Mouse (Mus musculus) kidney, embryonic 14.5 days (tissue): Measurements from ENCODE around the gene Dnah3. TPM values are rescaled to one million over a fixed set of nuclear protein-coding genes. Genes with fewer than 3 reads are reported as not detected.

Source experiments
- ATAC-seq: fragments of 200-750 bp; cut with Nextera tagmentation; 2 replicates; pipeline ENCODE4 v1.8.0; 2017; ENCODE audit warnings: moderate number of reproducible peaks, mild to moderate bottlenecking, moderate TSS enrichment, moderate library complexity; ENCODE audit not compliant: low FRiP score, low TSS enrichment
- H3K27ac ChIP-seq: fragments of 300-500 bp; sonication (generic); 2 replicates; pipeline ENCODE4 v1.5.1; 2014; ENCODE audit warnings: low read depth, mild to moderate bottlenecking, low read length, moderate library complexity, mixed read lengths
- H3K27me3 ChIP-seq: fragments of 300-500 bp; sonication (generic); 2 replicates; pipeline ENCODE4 v1.6.1; 2014; ENCODE audit warnings: mild to moderate bottlenecking, low read length; ENCODE audit not compliant: control insufficient read depth, insufficient read depth
- H3K36me3 ChIP-seq: fragments of 300-500 bp; sonication (generic); 2 replicates; pipeline ENCODE4 v1.6.1; 2014; ENCODE audit warnings: low read length, mixed read lengths; ENCODE audit not compliant: control insufficient read depth, insufficient read depth
- H3K4me1 ChIP-seq: fragments of 300-500 bp; sonication (generic); 2 replicates; pipeline ENCODE4 v1.6.1; 2014; ENCODE audit warnings: low read length, mixed read lengths; ENCODE audit not compliant: control insufficient read depth, insufficient read depth
- H3K4me2 ChIP-seq: fragments of 300-500 bp; sonication (generic); replicated peaks from 2 replicates; pipeline ENCODE4 v1.6.1; 2014; ENCODE audit warnings: low read depth, mild to moderate bottlenecking, low read length
- H3K4me3 ChIP-seq: fragments of 300-500 bp; sonication (generic); 2 replicates; pipeline ENCODE4 v1.5.1; 2014; ENCODE audit warnings: mild to moderate bottlenecking, low read length
- H3K9ac ChIP-seq: fragments of 300-500 bp; sonication (generic); 2 replicates; pipeline ENCODE4 v1.6.1; 2014; ENCODE audit warnings: low read depth, mild to moderate bottlenecking, low read length, moderate library complexity
- H3K9me3 ChIP-seq: fragments of 300-500 bp; sonication (generic); 2 replicates; pipeline ENCODE4 v1.6.1; 2016; ENCODE audit warnings: low read length; ENCODE audit not compliant: control insufficient read depth
- WGBS: fragments of 180-500 bp; shearing (Covaris S2); extraction: QIAGEN DNeasy Blood & Tissue Kit; methylation state at CpG from one replicate; pipeline ENCODE4 v1.1.7; 2014; 5-methylcytosine and 5-hydroxymethylcytosine counted together
- polyA plus RNA-seq: library from polyadenylated mRNA; unstranded; fragments of >200 nt; fragmentation: Nextera tagmentation; extraction: Ambion mirVana; gene quantifications from 2 replicates; pipeline ENCODE4 v1.2.1, GENCODE M21; 2014

The Dnah3 gene
- polyA plus RNA-seq, 1 experiment from 2014 or later = not detected

GRCm38 (mm10) chr7:120034566-120034965 lies 60.5 kb downstream of the Dnah3 start:
- no peaks in the 10 kb centered on the region for H3K27me3 ChIP-seq
- H3K27ac ChIP-seq = no peak overlapping the region
- H3K9me3 ChIP-seq = no peaks in the 10 kb centered on the region
- H3K36me3 ChIP-seq = no peaks in the 10 kb centered on the region
- 92% methylated on average over 1 of the region's 1 CpGs for WGBS
- H3K4me1 ChIP-seq = no peaks in the 10 kb centered on the region
- no peak overlapping the region for H3K9ac ChIP-seq
- no peak for ATAC-seq
- H3K4me2 ChIP-seq = no peak overlapping the region
- H3K4me3 ChIP-seq = no peak overlapping the region

GRCm38 (mm10) chr7:120028669-120029068 lies 66.4 kb downstream of the Dnah3 start:
- H3K9me3 ChIP-seq = no peaks in the 10 kb centered on the region
- 93% methylated on average over 1 of the region's 1 CpGs for WGBS
- H3K4me3 ChIP-seq = no peak overlapping the region
- no peak overlapping the region for H3K9ac ChIP-seq
- no peak for ATAC-seq
- no peak overlapping the region for H3K4me2 ChIP-seq
- H3K36me3 ChIP-seq = no peaks in the 10 kb centered on the region
- no peak overlapping the region for H3K27ac ChIP-seq
- H3K27me3 ChIP-seq = no peaks in the 10 kb centered on the region
- H3K4me1 ChIP-seq = no peaks in the 10 kb centered on the region

DNA sequence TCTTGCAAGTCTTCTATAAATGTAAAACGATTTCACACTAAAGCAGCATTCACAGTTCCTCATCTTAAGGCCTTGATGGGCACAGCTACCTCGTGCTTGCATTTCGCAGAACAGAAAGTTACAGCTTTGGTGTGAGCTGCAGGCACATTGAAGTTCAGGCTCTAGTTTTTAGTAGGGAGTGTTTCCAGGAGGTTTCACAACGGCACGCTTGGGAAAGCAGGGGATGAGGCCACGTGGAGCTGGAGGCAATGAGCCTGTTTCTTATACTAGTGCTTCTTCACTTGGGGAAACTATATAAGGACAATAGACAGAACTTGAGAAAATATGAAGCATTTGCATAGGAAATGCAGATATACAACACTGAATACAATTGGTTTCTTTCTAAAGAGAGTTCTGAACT lies 98.0 kb downstream of the Dnah3 start:
- Histone ChIP-seq H3K4me2 (no peak overlapping the region), H3K36me3 (no peaks in the 10 kb centered on the region), H3K4me3 (no peak overlapping the region), H3K4me1 (no peaks in the 10 kb centered on the region), H3K9me3 (no peaks in the 10 kb centered on the region), H3K9ac (no peak overlapping the region), H3K27me3 (no peaks in the 10 kb centered on the region), H3K27ac (no peak overlapping the region)
- 66% methylated on average over 6 of the region's 6 CpGs for WGBS
- ATAC-seq = no peak

GRCm38 (mm10) chr7:119985279-119985912 lies 109.7 kb downstream of the Dnah3 start:
- Histone ChIP-seq H3K4me2 (no peak overlapping the region), H3K9ac (no peak overlapping the region), H3K4me3 (no peak overlapping the region), H3K27ac (no peak overlapping the region), H3K36me3 (no peaks in the 10 kb centered on the region), H3K4me1 (no peaks in the 10 kb centered on the region), H3K27me3 (no peaks in the 10 kb centered on the region), H3K9me3 (no peaks in the 10 kb centered on the region)
- WGBS = 82% methylated on average over 3 of the region's 3 CpGs
- no peak for ATAC-seq

DNA sequence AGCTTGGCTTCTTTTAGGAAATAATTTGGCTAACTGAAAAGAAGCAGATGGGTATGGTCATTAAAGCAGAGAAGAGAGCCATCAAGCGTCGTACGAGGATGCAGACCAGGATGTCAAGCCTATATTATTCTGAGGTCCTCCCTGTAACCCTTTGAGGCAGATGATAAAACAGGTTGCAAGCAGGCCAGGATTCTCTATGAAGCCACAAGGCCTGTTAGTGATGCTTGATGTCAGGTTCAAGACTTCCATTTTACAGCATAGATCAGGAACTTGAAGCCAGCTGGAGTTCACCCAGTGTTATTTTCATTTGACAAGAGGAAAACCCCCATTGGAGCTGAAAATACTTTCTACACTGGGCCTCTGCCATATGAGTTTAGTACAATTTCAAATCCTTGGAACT lies 114.9 kb downstream of the Dnah3 start:
- Histone ChIP-seq H3K27me3 (no peaks in the 10 kb centered on the region), H3K4me3 (no peak overlapping the region), H3K4me2 (no peak overlapping the region), H3K36me3 (no peaks in the 10 kb centered on the region), H3K9ac (no peak overlapping the region), H3K27ac (no peak overlapping the region), H3K9me3 (no peaks in the 10 kb centered on the region), H3K4me1 (no peaks in the 10 kb centered on the region)
- 76% methylated on average over 3 of the region's 3 CpGs for WGBS
- ATAC-seq = no peak

DNA sequence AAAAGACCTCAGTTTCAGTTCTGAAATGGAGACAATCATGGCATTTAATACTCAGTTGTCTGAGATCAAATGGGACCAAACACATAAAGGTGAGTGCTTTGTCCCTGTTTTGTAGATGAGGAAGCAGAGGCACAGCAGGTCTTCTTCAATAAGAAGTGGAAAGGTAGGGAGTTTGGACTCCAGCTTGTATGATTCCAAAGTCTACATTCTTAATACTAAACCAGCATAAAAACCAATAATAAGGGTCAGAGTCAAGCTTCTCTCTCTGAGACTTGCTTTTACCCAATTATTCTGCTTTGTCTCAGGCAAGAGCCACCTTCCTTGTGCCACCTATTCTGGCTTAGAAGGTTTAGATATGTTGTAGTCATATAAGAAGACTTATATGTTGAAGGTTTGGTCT lies 116.5 kb downstream of the Dnah3 start:
- H3K36me3 ChIP-seq = no peaks in the 10 kb centered on the region
- no peak overlapping the region for H3K27ac ChIP-seq
- no peaks in the 10 kb centered on the region for H3K9me3 ChIP-seq
- no peaks in the 10 kb centered on the region for H3K4me1 ChIP-seq
- no peak overlapping the region for H3K9ac ChIP-seq
- no peak overlapping the region for H3K4me3 ChIP-seq
- no peak for ATAC-seq
- H3K27me3 ChIP-seq = no peaks in the 10 kb centered on the region
- H3K4me2 ChIP-seq = no peak overlapping the region

GRCm38 (mm10) chr7:119977574-119977973 lies 117.5 kb downstream of the Dnah3 start:
- WGBS = 92% methylated on average over 7 of the region's 7 CpGs
- no peak overlapping the region for H3K9ac ChIP-seq
- no peaks in the 10 kb centered on the region for H3K4me1 ChIP-seq
- H3K27me3 ChIP-seq = no peaks in the 10 kb centered on the region
- no peaks in the 10 kb centered on the region for H3K9me3 ChIP-seq
- ATAC-seq = no peak
- H3K27ac ChIP-seq = no peak overlapping the region
- H3K4me3 ChIP-seq = no peak overlapping the region
- H3K4me2 ChIP-seq = no peak overlapping the region
- no peaks in the 10 kb centered on the region for H3K36me3 ChIP-seq

DNA sequence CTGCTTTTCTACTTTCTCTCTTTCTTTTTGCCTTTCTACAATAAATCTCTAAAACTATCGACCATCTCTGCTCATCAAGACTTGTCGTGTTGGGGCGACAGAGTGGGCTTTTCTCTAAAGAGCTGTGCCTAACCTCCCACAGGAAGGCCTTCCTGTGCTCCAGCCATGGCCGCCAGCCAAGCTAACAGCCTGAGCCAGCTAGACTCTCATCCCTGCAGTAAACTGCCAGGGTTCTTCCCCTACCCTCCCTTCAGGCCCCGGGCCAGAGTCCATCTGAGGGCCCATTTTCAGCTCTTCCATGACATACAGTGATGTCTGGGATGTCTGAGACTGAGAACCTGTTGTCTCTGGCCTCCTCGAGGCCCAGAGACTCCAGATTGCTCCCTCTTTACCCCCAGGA lies 118.8 kb downstream of the Dnah3 start:
- H3K9me3 ChIP-seq = no peaks in the 10 kb centered on the region
- no peak overlapping the region for H3K4me3 ChIP-seq
- no peaks in the 10 kb centered on the region for H3K4me1 ChIP-seq
- no peak for ATAC-seq
- WGBS = 84% methylated on average over 6 of the region's 6 CpGs
- H3K36me3 ChIP-seq = no peaks in the 10 kb centered on the region
- H3K9ac ChIP-seq = no peak overlapping the region
- H3K27ac ChIP-seq = no peak overlapping the region
- H3K27me3 ChIP-seq = no peaks in the 10 kb centered on the region
- H3K4me2 ChIP-seq = no peak overlapping the region

- ATAC-seq = no peak
- 82% methylated on average over 5 of the region's 5 CpGs for WGBS
These were observed 120.9 kb downstream of the Dnah3 start for GRCm38 (mm10) chr7:119974214-119974613.

More at GRCm38 (mm10) chr7:119974214-119974613, 120.9 kb downstream of the Dnah3 start:
- H3K27ac ChIP-seq = no peak overlapping the region
- no peak overlapping the region for H3K4me3 ChIP-seq
- no peaks in the 10 kb centered on the region for H3K36me3 ChIP-seq
- H3K9ac ChIP-seq = no peak overlapping the region
- H3K4me2 ChIP-seq = no peak overlapping the region
- no peaks in the 10 kb centered on the region for H3K4me1 ChIP-seq
- H3K9me3 ChIP-seq = no peaks in the 10 kb centered on the region
- no peaks in the 10 kb centered on the region for H3K27me3 ChIP-seq
